Mouse (Mus musculus): ENCODE measurements around the gene Rnf214. TPM values are rescaled to one million over a fixed set of nuclear protein-coding genes. Genes with fewer than 3 reads are reported as not detected.
A peak's percentile ranks its signal among the peaks of the same experiment; 100 is the strongest.

Rnf214 gene
- polyA plus RNA-seq (2015; fragmentation: Nextera tagmentation; extraction: Ambion mirVana), result 15.0 and 16.0 TPM in 2 replicates

DNA sequence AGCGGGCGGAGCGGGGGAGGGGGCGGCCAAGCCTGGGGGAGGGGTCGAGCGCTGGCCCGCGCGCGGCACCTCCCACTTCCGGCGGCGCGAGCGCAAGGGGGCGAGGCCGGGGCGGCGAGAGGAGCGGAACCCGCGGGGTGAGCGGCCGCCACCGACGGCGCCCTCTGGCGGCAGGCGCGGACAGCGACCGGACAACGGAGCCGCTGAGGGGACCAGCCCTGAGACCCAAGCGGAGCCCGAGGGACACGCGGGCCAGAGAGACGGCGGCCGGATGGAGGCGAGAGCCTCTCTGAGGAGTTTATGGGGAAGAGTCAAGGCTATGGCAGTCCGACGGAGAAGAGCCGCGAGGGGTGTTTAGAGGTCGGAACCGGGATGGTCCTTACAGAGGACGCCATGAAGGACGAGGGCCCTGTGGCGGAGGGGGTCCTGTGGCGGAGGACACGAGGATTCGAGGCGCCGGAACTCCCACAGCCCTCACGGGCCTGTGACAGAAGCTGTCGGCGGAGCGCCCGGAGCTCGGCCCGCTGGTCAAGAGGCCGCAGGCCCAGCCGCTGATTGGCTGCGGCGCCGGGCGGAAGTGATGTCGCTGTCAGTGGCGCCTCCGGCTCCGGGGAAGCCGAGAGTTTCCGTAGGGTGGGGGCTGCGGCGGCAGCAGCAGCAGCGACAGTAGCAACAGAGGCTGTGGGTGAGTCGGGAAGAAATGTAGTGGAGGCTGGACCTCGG, at the start of gene Rnf214, which contains the start of gene Pcsk7:
TSS of gene Rnf214 (minus strand) at position 557 of the 723 bp plus-strand sequence.
TSS of gene Pcsk7 (plus strand) at position 143 of the 723 bp plus-strand sequence.
- Histone ChIP-seq H3K27ac (ENCODE audit: low read length) (peak within 1 kb of the TSS; percentile 99), H3K4me1 (ENCODE audit: control insufficient read depth, low read depth, low read length) (peaks cover 27% of the 10 kb centered on the region), H3K4me2 (ENCODE audit: low read depth, low read length) (peak within 1 kb of the TSS; percentile 89), H3K9ac (ENCODE audit: low read depth, low read length) (peak within 1 kb of the TSS; percentile 100), H3K27me3 (ENCODE audit: control insufficient read depth, insufficient read depth, low read depth, low read length) (no peaks in the 10 kb centered on the region), H3K4me3 (ENCODE audit: low read depth, low read length) (peak within 1 kb of the TSS; percentile 100), H3K9me3 (replicated peaks; ENCODE audit: control insufficient read depth, low read length) (no peaks in the 10 kb centered on the region), H3K36me3 (ENCODE audit: control insufficient read depth, insufficient read depth) (peaks cover 12% of the 10 kb centered on the region)
- peak; percentile 92 for ATAC-seq (ENCODE audit: low read depth)
- under 1% methylated on average over 76 of the region's 80 CpGs for WGBS (ENCODE audit: insufficient replicate concordance)

DNA sequence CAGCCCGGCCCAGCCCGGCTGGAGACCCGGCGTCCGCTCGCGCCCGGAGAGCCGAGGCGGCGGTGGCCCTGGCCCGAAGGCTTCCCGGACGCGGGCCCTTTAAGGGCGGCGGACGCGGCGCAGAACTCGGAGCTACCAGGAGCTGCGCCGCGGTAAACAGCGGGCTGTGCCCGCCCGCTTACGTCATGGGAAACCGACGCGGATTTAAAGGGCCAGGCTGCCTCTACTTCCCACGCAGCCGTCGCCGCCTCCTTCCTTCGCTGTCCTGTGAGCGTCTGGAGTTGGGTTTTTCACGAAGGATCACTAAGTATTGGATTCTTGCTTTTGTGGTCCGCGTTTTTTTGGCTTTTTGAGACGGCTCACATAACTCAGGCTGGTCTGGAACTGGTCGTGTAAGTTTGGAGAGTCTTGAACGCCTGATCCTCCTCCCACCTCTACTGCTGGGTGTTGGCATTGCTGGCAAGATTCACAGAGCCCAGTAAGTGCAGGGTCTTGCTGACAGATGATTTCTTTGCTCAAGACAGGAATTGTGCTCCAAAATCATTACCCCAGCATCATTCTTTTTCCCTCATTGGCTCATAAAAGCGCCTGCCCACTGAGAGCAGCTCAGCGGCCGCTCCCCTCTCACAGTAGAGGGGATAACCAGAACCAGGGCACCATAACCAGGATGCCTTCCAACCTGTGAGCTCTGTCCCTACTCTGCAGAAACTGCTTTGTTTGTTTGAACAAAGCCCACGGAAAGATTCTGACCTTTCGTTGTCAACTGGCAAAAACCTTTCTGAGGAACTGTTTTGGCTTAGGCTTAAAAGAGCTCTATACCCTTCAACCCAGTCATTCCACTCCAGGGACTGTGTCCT, 48.6 kb upstream of the Rnf214 start, which contains the start of gene Sidt2:
TSS of gene Sidt2 (minus strand) at position 152 of the 857 bp plus-strand sequence.
- H3K36me3 ChIP-seq (ENCODE audit: control insufficient read depth, insufficient read depth), result peaks cover 14% of the 10 kb centered on the region
- peaks cover 26% of the 10 kb centered on the region for H3K4me1 ChIP-seq (ENCODE audit: control insufficient read depth, low read depth, low read length)
- H3K9ac ChIP-seq (ENCODE audit: low read depth, low read length), result peak within 1 kb of the TSS; percentile 97
- no peaks in the 10 kb centered on the region for H3K27me3 ChIP-seq (ENCODE audit: control insufficient read depth, insufficient read depth, low read depth, low read length)
- peak; percentile 95 for ATAC-seq (ENCODE audit: low read depth)
- peak within 1 kb of the TSS; percentile 93 for H3K27ac ChIP-seq (ENCODE audit: low read length)
- peak within 1 kb of the TSS; percentile 79 for H3K4me2 ChIP-seq (ENCODE audit: low read depth, low read length)
- H3K4me3 ChIP-seq (ENCODE audit: low read depth, low read length), result peak within 1 kb of the TSS; percentile 85
- 2% methylated on average over 46 of the region's 48 CpGs for WGBS (ENCODE audit: insufficient replicate concordance)
- no peaks in the 10 kb centered on the region for H3K9me3 ChIP-seq (replicated peaks; ENCODE audit: control insufficient read depth, low read length)

DNA sequence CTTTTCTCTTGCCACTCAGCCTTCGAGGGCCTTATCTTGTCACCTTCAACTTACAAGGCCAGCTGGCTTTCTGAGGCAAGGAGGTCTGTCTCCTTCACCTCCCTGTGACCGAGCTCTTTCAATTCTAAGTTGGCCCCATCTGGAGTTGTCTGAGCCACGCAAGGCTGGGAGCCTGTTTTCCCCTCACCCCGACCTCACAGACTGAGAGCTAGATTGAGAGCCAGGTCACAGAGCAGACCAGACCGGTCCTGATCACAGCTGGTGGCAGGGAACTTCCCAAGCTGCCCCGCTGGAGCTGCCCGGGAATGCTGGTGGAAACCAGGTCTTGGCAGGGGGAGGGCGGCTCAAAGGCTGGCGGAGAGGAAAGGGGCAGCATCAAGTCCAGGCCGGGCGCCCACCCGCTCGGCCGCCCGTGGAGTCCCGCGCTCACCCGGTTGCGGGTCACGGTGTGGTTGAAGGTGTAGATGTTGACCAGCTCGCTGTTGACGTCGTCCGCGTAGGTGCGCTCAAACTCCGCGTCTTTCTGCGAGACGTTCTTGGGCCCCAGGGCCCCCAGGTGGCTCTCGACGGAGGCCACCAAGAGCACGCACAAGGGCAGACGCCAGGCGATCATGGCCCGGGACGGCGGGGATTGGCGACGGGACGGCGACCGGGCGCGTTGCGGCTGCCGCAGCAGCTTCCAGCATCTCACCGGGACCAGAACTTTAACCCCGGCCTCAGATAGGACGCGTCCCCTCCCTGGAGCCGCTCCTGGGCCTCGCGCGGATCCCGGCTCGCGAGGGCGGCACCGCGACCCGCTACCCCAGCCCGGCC, 47.8 kb upstream of the Rnf214 start:
- WGBS (ENCODE audit: insufficient replicate concordance), result under 1% methylated on average over 59 of the region's 63 CpGs
- ATAC-seq (ENCODE audit: low read depth), result peak; percentile 62
- Histone ChIP-seq H3K36me3 (ENCODE audit: control insufficient read depth, insufficient read depth) (peaks cover 20% of the 10 kb centered on the region), H3K27ac (ENCODE audit: low read length) (peak overlapping the region; percentile 93), H3K4me1 (ENCODE audit: control insufficient read depth, low read depth, low read length) (peaks cover 23% of the 10 kb centered on the region), H3K9me3 (replicated peaks; ENCODE audit: control insufficient read depth, low read length) (no peaks in the 10 kb centered on the region), H3K4me3 (ENCODE audit: low read depth, low read length) (peak overlapping the region; percentile 85), H3K27me3 (ENCODE audit: control insufficient read depth, insufficient read depth, low read depth, low read length) (no peaks in the 10 kb centered on the region), H3K4me2 (ENCODE audit: low read depth, low read length) (peak overlapping the region; percentile 79), H3K9ac (ENCODE audit: low read depth, low read length) (peak overlapping the region; percentile 97)

DNA sequence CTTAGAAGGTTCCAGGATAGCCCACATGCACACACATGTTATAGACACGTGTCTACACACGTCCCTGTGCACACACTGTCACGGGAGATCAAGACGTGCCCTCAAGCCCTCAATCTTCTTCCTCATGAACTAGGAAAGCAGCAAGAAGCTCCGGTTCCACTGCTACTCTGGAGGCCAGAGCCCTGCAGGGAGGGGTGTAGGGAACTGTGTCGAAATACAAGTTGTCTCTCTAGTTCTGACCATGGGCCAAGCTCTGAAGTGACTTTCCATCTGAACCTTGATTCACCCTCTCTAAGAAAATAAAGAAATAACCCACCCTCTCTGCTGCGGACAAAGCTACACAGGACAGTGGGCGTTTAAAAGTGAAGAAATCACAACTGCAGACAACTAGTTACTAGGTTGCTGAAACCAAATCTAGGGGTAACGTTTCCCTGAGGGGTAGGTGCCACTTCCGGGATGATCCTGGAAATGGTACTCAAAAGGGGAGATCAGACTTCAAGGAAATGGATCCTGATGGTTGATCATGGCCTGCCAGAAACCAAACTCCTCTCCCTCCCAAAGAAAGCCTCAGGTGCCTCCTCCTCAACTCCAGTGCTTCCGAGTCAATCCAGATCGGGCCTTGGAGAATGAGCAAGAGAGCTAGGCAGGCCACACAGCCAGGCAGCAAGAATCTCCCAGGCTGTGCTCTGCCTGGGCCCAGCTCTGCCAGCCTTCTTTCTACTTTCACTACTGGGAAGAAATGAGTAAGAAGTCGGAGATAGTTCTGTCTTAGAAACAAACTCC, 47.0 kb upstream of the Rnf214 start:
- no peaks in the 10 kb centered on the region for H3K27me3 ChIP-seq (ENCODE audit: control insufficient read depth, insufficient read depth, low read depth, low read length)
- H3K4me1 ChIP-seq (ENCODE audit: control insufficient read depth, low read depth, low read length), result peaks cover 23% of the 10 kb centered on the region
- peak overlapping the region; percentile 85 for H3K4me3 ChIP-seq (ENCODE audit: low read depth, low read length)
- ATAC-seq (ENCODE audit: low read depth), result no peak
- H3K36me3 ChIP-seq (ENCODE audit: control insufficient read depth, insufficient read depth), result peaks cover 23% of the 10 kb centered on the region
- peak overlapping the region; percentile 93 for H3K27ac ChIP-seq (ENCODE audit: low read length)
- H3K4me2 ChIP-seq (ENCODE audit: low read depth, low read length), result peak overlapping the region; percentile 79
- H3K9me3 ChIP-seq (replicated peaks; ENCODE audit: control insufficient read depth, low read length), result no peaks in the 10 kb centered on the region
- WGBS (ENCODE audit: insufficient replicate concordance), result 49% methylated on average over 13 of the region's 13 CpGs
- H3K9ac ChIP-seq (ENCODE audit: low read depth, low read length), result peak overlapping the region; percentile 97

DNA sequence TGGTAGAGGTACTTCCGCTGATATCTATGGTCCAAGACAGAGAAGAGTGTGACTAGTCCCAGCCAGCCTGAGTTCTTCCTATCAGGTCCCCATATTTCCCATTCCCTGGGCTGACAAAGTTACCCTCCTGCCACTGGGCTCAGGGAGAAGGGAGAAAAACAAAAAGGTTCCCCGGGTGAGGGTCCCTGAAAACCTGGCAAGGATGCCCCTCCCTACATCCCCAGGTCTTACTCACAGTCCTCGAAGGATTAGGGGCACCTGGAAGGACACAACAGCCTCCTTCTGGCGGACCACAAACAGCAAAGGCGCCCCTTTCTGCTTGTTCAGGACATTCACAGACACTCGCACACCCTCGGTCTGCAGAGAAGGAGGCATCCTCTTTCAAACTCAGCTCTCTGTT, 46.2 kb upstream of the Rnf214 start:
- no peak overlapping the region for H3K27ac ChIP-seq (ENCODE audit: low read length)

DNA sequence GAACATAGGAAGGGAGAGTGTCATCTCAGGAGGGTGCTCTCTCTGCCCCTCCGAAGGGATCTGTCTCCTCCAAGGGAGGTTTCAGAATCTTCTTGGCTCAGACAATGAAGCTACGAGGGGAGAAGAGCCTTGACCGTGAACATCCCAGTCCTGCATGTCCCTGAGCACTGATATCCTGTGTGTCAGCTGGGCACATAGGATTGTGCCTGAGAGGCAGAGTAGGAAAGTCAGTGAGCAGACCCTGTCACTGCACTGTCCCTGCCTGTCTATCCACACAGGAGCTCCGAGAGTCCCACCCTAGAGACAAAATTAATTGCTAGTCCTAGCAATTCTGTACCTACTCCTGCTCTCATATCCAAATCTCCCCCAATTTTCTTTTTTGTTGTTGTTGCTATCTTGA, 45.3 kb upstream of the Rnf214 start:
- no peaks in the 10 kb centered on the region for H3K27me3 ChIP-seq (ENCODE audit: control insufficient read depth, insufficient read depth, low read depth, low read length)
- no peak overlapping the region for H3K4me2 ChIP-seq (ENCODE audit: low read depth, low read length)
- ATAC-seq (ENCODE audit: low read depth), result no peak
- peaks cover 23% of the 10 kb centered on the region for H3K36me3 ChIP-seq (ENCODE audit: control insufficient read depth, insufficient read depth)
- WGBS (ENCODE audit: insufficient replicate concordance), result 82% methylated on average over 4 of the region's 4 CpGs
- H3K4me1 ChIP-seq (ENCODE audit: control insufficient read depth, low read depth, low read length), result peaks cover 23% of the 10 kb centered on the region
- no peak overlapping the region for H3K4me3 ChIP-seq (ENCODE audit: low read depth, low read length)
- no peak overlapping the region for H3K27ac ChIP-seq (ENCODE audit: low read length)
- no peak overlapping the region for H3K9ac ChIP-seq (ENCODE audit: low read depth, low read length)
- H3K9me3 ChIP-seq (replicated peaks; ENCODE audit: control insufficient read depth, low read length), result no peaks in the 10 kb centered on the region

More for the DNA sequence above, 46.2 kb upstream of the Rnf214 start:
- peaks cover 23% of the 10 kb centered on the region for H3K4me1 ChIP-seq (ENCODE audit: control insufficient read depth, low read depth, low read length)
- peaks cover 23% of the 10 kb centered on the region for H3K36me3 ChIP-seq (ENCODE audit: control insufficient read depth, insufficient read depth)
- peak overlapping the region; percentile 21; the same call in 1 of the 2 replicates for H3K9ac ChIP-seq (ENCODE audit: low read depth, low read length)
- no peak for ATAC-seq (ENCODE audit: low read depth)
- H3K27me3 ChIP-seq (ENCODE audit: control insufficient read depth, insufficient read depth, low read depth, low read length), result no peaks in the 10 kb centered on the region
- no peaks in the 10 kb centered on the region for H3K9me3 ChIP-seq (replicated peaks; ENCODE audit: control insufficient read depth, low read length)
- peak overlapping the region; percentile 79; the same call in 1 of the 2 replicates for H3K4me2 ChIP-seq (ENCODE audit: low read depth, low read length)
- WGBS (ENCODE audit: insufficient replicate concordance), result 74% methylated on average over 7 of the region's 7 CpGs
- peak overlapping the region; percentile 85; the same call in 1 of the 2 replicates for H3K4me3 ChIP-seq (ENCODE audit: low read depth, low read length)

DNA sequence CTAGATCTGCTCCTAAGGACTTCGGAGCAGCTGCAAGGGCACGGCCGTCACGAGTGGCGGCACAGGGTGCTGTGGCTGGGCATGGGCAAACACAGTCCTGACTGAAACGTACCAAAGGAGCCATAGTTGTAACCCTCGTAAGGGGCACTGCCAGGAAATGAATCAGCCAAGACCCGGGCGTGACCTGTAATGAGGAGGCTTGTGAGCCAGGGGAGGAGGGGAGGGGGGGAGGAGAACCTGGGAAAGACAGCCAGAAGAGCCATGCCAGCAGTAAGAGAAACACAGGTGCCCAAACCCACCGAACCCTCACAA, 40.1 kb upstream of the Rnf214 start:
- Histone ChIP-seq H3K36me3 (ENCODE audit: control insufficient read depth, insufficient read depth) (peaks cover 39% of the 10 kb centered on the region), H3K4me3 (ENCODE audit: low read depth, low read length) (no peak overlapping the region), H3K9me3 (replicated peaks; ENCODE audit: control insufficient read depth, low read length) (peaks cover 2% of the 10 kb centered on the region; the same call in 1 of the 2 replicates), H3K4me1 (ENCODE audit: control insufficient read depth, low read depth, low read length) (peaks cover 28% of the 10 kb centered on the region), H3K4me2 (ENCODE audit: low read depth, low read length) (no peak overlapping the region), H3K27ac (ENCODE audit: low read length) (no peak overlapping the region), H3K9ac (ENCODE audit: low read depth, low read length) (no peak overlapping the region), H3K27me3 (ENCODE audit: control insufficient read depth, insufficient read depth, low read depth, low read length) (no peaks in the 10 kb centered on the region)
- 68% methylated on average over 10 of the region's 10 CpGs for WGBS (ENCODE audit: insufficient replicate concordance)
- ATAC-seq (ENCODE audit: low read depth), result no peak
